Mouse (Mus musculus) cerebellum, adult 9-11 months (tissue): ENCODE results near the gene Lrrc4.

Experiments
- DNase-seq: peaks from one replicate; pipeline ENCODE4 v3.0.0; 2022

Gene Lrrc4

GRCm38 (mm10) chr6:28823375-28823774 is 8.2 kb downstream of the Lrrc4 start:
- no peak for DNase-seq

GRCm38 (mm10) chr6:28822296-28822695 is 9.3 kb downstream of the Lrrc4 start:
- DNase-seq: no peak

- no peak for DNase-seq
Observed at GRCm38 (mm10) chr6:28819509-28820358, 11.8 kb downstream of the Lrrc4 start.

GRCm38 (mm10) chr6:28817039-28817438 is 14.5 kb downstream of the Lrrc4 start:
- DNase-seq: peak; percentile 88

GRCm38 (mm10) chr6:28814895-28815294 is 16.7 kb downstream of the Lrrc4 start:
- DNase-seq: peak; percentile 75

GRCm38 (mm10) chr6:28813057-28813456 is 18.5 kb downstream of the Lrrc4 start:
- DNase-seq: no peak

- DNase-seq: no peak
Observed at GRCm38 (mm10) chr6:28804751-28805150, 26.8 kb downstream of the Lrrc4 start.

GRCm38 (mm10) chr6:28803678-28804279 is 27.8 kb downstream of the Lrrc4 start:
- DNase-seq: peak; percentile 86

- DNase-seq: peak; percentile 94
Observed at GRCm38 (mm10) chr6:28800976-28801375, 30.6 kb downstream of the Lrrc4 start.

GRCm38 (mm10) chr6:28799818-28800217 is 31.7 kb downstream of the Lrrc4 start:
- no peak for DNase-seq

GRCm38 (mm10) chr6:28795792-28796515 is 35.6 kb downstream of the Lrrc4 start:
- DNase-seq: no peak

- DNase-seq: no peak
Observed at GRCm38 (mm10) chr6:28795380-28795779, 36.2 kb downstream of the Lrrc4 start.

- no peak for DNase-seq
Observed at GRCm38 (mm10) chr6:28791809-28792208, 39.7 kb downstream of the Lrrc4 start.

- DNase-seq: no peak
Observed at GRCm38 (mm10) chr6:28791183-28791582, 40.4 kb downstream of the Lrrc4 start.

GRCm38 (mm10) chr6:28789685-28790084 is 41.9 kb downstream of the Lrrc4 start:
- no peak for DNase-seq

- no peak for DNase-seq
Observed at GRCm38 (mm10) chr6:28787133-28787532, 44.4 kb downstream of the Lrrc4 start.

GRCm38 (mm10) chr6:28785770-28786169 is 45.8 kb downstream of the Lrrc4 start:
- DNase-seq: no peak

- DNase-seq: no peak
Observed at GRCm38 (mm10) chr6:28783953-28784352, 47.6 kb downstream of the Lrrc4 start.

GRCm38 (mm10) chr6:28783082-28783647 is 48.4 kb downstream of the Lrrc4 start:
- no peak for DNase-seq

- no peak for DNase-seq
Observed at GRCm38 (mm10) chr6:28781696-28782095, 49.9 kb downstream of the Lrrc4 start.

- no peak for DNase-seq
Observed at GRCm38 (mm10) chr6:28771331-28771730, 60.2 kb downstream of the Lrrc4 start.

GRCm38 (mm10) chr6:28767891-28768481 is 63.6 kb downstream of the Lrrc4 start:
- no peak for DNase-seq

- no peak for DNase-seq
Observed at GRCm38 (mm10) chr6:28766622-28767021, 64.9 kb downstream of the Lrrc4 start.
